Mouse (Mus musculus) liver, embryonic 13.5 days (tissue): ENCODE results near the gene Nol8. TPM values are rescaled to one million over a fixed set of nuclear protein-coding genes. Genes with fewer than 3 reads are reported as not detected.

Experiments
- ATAC-seq: fragments of 200-750 bp; cut with Nextera tagmentation; 2 replicates; pipeline ENCODE4 v1.8.0; 2017; ENCODE audit warnings: low read depth, mild to moderate bottlenecking, moderate number of reproducible peaks, moderate library complexity
- DNase-seq: peaks from one replicate; pipeline ENCODE4 v3.0.0; 2022
- H3K27ac ChIP-seq: fragments of 300-500 bp; sonication (generic); 2 replicates; pipeline ENCODE4 v1.5.1; 2015; ENCODE audit warnings: moderate library complexity, mild to moderate bottlenecking, inconsistent platforms
- H3K27me3 ChIP-seq: fragments of 300-500 bp; sonication (generic); 2 replicates; pipeline ENCODE4 v1.6.1; 2015; ENCODE audit warnings: mild to moderate bottlenecking, inconsistent platforms
- H3K36me3 ChIP-seq: fragments of 300-500 bp; sonication (generic); 2 replicates; pipeline ENCODE4 v1.6.1; 2015; ENCODE audit warnings: mild to moderate bottlenecking, inconsistent platforms
- H3K4me1 ChIP-seq: fragments of 300-500 bp; sonication (generic); replicated peaks from 2 replicates; pipeline ENCODE4 v1.6.1; 2015; ENCODE audit warnings: inconsistent platforms
- H3K4me2 ChIP-seq: fragments of 300-500 bp; sonication (generic); 2 replicates; pipeline ENCODE4 v1.6.1; 2015; ENCODE audit warnings: inconsistent platforms, mild to moderate bottlenecking, moderate library complexity
- H3K4me3 ChIP-seq: fragments of 300-500 bp; sonication (generic); replicated peaks from 2 replicates; pipeline ENCODE4 v1.5.1; 2015; ENCODE audit warnings: mild to moderate bottlenecking, inconsistent platforms
- H3K9ac ChIP-seq: fragments of 300-500 bp; sonication (generic); 2 replicates; pipeline ENCODE4 v1.6.1; 2015; ENCODE audit warnings: mild to moderate bottlenecking, inconsistent platforms
- H3K9me3 ChIP-seq: fragments of 300-500 bp; sonication (generic); replicated peaks from 2 replicates; pipeline ENCODE4 v1.6.1; 2016; ENCODE audit warnings: inconsistent platforms
- WGBS: fragments of 180-500 bp; shearing (Covaris S2); methylation state at CpG from one replicate; pipeline ENCODE4 v1.1.7; 2015; ENCODE audit not compliant: insufficient replicate concordance; 5-methylcytosine and 5-hydroxymethylcytosine counted together
- polyA plus RNA-seq: library from polyadenylated mRNA; unstranded; fragments of >200 nt; fragmentation: Nextera tagmentation; extraction: Ambion mirVana; gene quantifications from 2 replicates; pipeline ENCODE4 v1.2.1, GENCODE M21; 2015

Gene Nol8
- polyA plus RNA-seq, 1 experiment from 2014 or later = 15.5 TPM

DNA sequence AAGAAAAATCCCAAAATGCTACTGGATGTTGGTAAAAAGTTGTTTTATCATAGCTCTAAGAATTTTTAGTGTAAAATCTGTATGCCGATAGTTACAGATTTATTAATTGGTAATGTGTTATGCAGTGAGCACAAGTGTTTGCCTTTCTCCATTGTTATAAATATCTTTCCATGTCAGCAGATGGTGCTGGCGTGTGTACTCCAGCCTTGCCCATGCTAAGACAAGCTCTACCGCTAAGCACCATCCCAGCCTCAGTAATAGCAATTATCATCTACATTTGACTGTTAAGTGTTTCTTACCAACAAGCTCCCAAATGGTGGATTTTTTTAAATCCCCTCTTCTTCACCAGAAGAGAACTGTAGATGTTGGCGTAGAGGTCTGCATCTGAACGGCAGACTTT lies 38.2 kb downstream of the Nol8 start:
- Histone ChIP-seq H3K36me3 (peaks cover 69% of the 10 kb centered on the region), H3K27ac (no peak overlapping the region)
- WGBS = 92% methylated on average over 5 of the region's 5 CpGs

DNA sequence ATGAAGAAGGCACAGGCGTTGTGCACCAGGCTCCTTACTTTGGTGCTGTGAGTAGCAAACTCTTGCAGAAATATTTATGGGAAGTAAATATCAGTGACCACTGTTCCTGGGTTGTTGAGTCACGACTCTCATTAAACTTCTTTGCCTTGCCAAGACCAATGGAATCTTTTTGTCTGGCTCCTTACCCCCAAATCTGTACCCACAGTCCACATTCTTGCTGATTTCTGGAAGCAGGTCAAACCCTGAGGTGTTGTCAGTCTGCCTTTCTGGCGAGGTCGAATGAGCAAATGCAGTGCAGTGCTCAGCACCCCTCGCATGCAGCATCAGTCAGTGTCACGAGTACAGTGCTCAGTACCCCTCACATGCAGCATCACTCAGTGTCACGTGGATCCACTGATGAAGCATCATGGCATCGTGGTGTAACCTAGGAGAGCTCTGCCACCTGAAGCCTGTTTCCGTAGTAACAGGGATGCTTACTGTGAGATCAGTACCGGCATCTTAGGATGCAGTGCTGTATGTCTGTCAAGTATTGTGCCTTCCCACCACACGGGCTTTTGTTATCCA lies 50.4 kb downstream of the Nol8 start:
- Histone ChIP-seq H3K9ac (no peak overlapping the region), H3K27me3 (no peaks in the 10 kb centered on the region), H3K27ac (no peak overlapping the region), H3K9me3 (no peaks in the 10 kb centered on the region), H3K36me3 (peaks cover 84% of the 10 kb centered on the region), H3K4me3 (no peak overlapping the region), H3K4me1 (no peaks in the 10 kb centered on the region), H3K4me2 (no peak overlapping the region)
- WGBS = 88% methylated on average over 11 of the region's 11 CpGs
- no peak for ATAC-seq
- DNase-seq = no peak

More for the DNA sequence above, 38.2 kb downstream of the Nol8 start:
- H3K27me3 ChIP-seq = no peaks in the 10 kb centered on the region
- ATAC-seq (no peak), DNase-seq (no peak)
- no peaks in the 10 kb centered on the region for H3K4me1 ChIP-seq
- no peak overlapping the region for H3K4me2 ChIP-seq
- H3K9me3 ChIP-seq = no peaks in the 10 kb centered on the region
- no peak overlapping the region for H3K4me3 ChIP-seq
- no peak overlapping the region for H3K9ac ChIP-seq

DNA sequence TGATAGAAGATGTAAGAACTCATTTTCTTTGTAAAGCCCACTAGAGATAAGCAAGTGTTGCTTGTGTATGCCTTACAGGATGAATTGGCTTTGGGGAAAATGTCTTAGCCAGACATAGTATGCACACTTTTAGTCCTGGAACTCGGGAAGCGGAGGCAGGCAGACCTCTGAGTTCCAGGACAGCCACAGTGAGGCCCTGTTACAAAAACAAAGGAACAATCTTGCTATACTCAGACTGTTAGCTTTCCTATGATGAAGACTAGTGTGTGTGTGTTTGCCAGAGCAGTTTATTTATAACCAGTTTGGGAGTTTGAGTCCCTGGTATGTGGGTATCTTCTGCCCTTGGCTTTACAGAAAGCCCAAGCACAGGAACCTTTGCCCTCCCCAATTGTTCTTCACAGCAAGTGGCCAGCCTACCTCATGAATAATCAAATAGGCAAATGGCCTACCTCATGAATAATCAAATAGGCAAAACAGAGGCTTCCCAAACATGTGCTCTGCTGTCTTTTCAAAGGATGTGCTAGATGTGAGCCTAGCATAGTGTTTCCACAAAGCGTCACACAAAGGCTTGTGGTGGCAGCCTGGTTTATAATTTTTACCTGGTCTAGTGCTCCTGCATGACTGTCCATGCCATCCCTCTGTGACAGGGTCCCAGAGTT lies 53.3 kb downstream of the Nol8 start:
- H3K9me3 ChIP-seq = no peaks in the 10 kb centered on the region
- no peak overlapping the region for H3K4me2 ChIP-seq
- no peaks in the 10 kb centered on the region for H3K27me3 ChIP-seq
- H3K27ac ChIP-seq = no peak overlapping the region
- ATAC-seq (no peak), DNase-seq (no peak)
- H3K4me3 ChIP-seq = no peak overlapping the region
- WGBS = 91% methylated on average over 3 of the region's 3 CpGs
- H3K4me1 ChIP-seq = peaks cover 9% of the 10 kb centered on the region
- peaks cover 98% of the 10 kb centered on the region for H3K36me3 ChIP-seq
- no peak overlapping the region for H3K9ac ChIP-seq

DNA sequence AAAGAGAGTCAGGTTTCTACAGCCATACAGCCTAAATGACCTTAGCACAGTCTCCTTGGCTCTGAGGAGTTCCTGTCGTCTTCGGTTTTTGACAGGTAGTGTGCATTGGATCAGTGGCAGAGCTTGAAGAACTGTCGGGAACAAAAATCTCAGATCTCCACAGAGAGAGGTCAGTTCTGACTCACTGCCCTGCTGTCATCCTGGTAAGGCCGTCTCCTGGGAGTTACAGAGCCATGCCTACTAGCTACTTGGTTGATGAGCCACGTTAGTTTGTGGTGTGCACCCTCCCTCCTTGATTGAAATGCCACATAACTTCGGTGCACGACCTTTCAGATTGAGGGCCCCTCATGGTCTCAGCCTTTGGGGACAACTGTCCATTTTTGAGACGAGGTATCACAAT lies 55.4 kb downstream of the Nol8 start:
- DNase-seq = no peak

DNA sequence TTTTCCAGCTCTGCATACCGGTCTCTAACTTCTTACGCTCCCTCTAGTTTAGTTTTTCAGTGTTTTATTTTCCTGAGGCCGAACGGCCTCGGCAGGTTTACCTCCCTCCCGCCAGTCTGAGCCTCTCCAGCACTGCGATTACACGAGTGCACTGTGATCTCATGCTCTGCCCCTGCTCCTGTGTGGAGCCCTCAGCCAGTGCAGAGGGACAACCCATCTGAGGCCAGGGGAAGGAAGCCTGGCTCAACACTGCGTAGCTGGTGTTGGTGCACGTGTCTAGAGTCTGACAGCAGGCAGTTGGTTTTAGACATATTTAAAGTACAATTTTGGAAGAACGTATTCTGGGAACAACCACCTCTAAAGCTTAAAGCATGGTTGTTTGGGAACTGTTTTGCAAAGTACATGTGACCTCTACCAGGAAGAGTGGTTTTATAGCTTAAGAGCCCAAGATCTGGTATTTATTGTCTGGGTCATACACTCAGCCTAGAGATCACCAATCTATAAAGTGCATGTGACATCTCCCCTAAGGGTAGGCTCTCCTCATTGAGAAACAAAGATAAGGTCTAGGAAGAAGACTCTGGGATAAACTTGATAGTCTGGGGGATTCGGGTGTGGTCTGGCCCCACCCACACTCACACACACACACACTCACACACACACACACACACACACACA lies 59.3 kb downstream of the Nol8 start:
- peaks cover 98% of the 10 kb centered on the region for H3K36me3 ChIP-seq
- no peaks in the 10 kb centered on the region for H3K27me3 ChIP-seq
- 70% methylated on average over 12 of the region's 12 CpGs for WGBS
- ATAC-seq = peak; percentile 70
- no peak overlapping the region for H3K4me3 ChIP-seq
- peak overlapping the region; percentile 30; the same call in 1 of the 2 replicates for H3K27ac ChIP-seq
- H3K4me2 ChIP-seq = no peak overlapping the region
- H3K4me1 ChIP-seq = peaks cover 22% of the 10 kb centered on the region
- no peaks in the 10 kb centered on the region for H3K9me3 ChIP-seq
- no peak overlapping the region for H3K9ac ChIP-seq
- no peak for DNase-seq

More for the DNA sequence above, 55.4 kb downstream of the Nol8 start:
- no peaks in the 10 kb centered on the region for H3K9me3 ChIP-seq
- H3K4me2 ChIP-seq = no peak overlapping the region
- H3K27ac ChIP-seq = no peak overlapping the region
- no peak for ATAC-seq
- H3K36me3 ChIP-seq = peaks cover 98% of the 10 kb centered on the region
- WGBS = 82% methylated on average over 8 of the region's 8 CpGs
- H3K4me3 ChIP-seq = no peak overlapping the region
- H3K4me1 ChIP-seq = peaks cover 22% of the 10 kb centered on the region
- H3K9ac ChIP-seq = no peak overlapping the region
- H3K27me3 ChIP-seq = no peaks in the 10 kb centered on the region

DNA sequence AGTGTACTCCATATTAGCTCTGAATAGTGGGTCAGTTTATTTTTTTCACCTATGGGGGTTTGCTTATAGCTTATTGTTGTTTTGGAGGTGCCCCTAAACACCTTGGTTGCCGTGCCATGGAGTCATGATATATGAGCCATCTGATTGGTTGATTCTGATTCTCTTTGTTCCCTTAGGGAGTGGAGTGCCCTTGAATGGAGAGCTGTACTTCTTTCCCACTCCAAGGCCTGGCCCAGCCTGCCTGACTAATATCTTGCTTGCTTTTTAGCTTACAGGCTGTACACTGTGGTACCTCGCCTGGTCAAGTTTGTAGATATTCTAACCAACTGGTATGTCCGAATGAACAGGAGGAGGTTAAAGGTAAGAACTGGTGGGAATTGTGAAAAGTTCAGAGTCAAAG lies 66.4 kb downstream of the Nol8 start:
- Histone ChIP-seq H3K9ac (no peak overlapping the region), H3K27ac (no peak overlapping the region), H3K4me2 (no peak overlapping the region), H3K4me3 (no peak overlapping the region), H3K27me3 (no peaks in the 10 kb centered on the region), H3K36me3 (peaks cover 100% of the 10 kb centered on the region), H3K4me1 (no peaks in the 10 kb centered on the region), H3K9me3 (no peaks in the 10 kb centered on the region)
- ATAC-seq (no peak), DNase-seq (no peak)
- 74% methylated on average over 3 of the region's 3 CpGs for WGBS

Other genes with a start within 250 kb of the Nol8 start
- gene Ippk, start 231.8 kb upstream of the Nol8 start, polyA plus RNA-seq = 10.1 and 11.7 TPM in 2 replicates
- gene Tes3-ps, start 159.8 kb upstream of the Nol8 start, polyA plus RNA-seq = 1.0 TPM in 2 replicates
- 0.18 and 0.23 TPM in 2 replicates for gene Ecm2, start 148.3 kb upstream of the Nol8 start, polyA plus RNA-seq
- gene Aspn, start 108.6 kb upstream of the Nol8 start, polyA plus RNA-seq = 0.48 and 0.89 TPM in 2 replicates
- gene Omd, start 70.6 kb upstream of the Nol8 start, polyA plus RNA-seq = 0.48 and 0.53 TPM in 2 replicates
- 2.8 and 3.5 TPM in 2 replicates for gene Ogn, start 45.0 kb upstream of the Nol8 start, polyA plus RNA-seq
- gene Cenpp, start 293 bp upstream of the Nol8 start, polyA plus RNA-seq = 33.8 and 39.7 TPM in 2 replicates
- 57.3 and 73.9 TPM in 2 replicates for gene Iars, start 29.0 kb downstream of the Nol8 start, polyA plus RNA-seq
- gene Gm30302, start 145.9 kb downstream of the Nol8 start, polyA plus RNA-seq = not detected in 2 replicates